Mouse (Mus musculus) heart, adult 11 months (tissue): Measurements from ENCODE around the gene Enah.

Source experiments
- DNase-seq: peaks from one replicate; pipeline ENCODE4 v3.0.0; 2022

Gene Enah

GRCm38 (mm10) chr1:182019926-182020801, at the start of gene Enah:
Enah (minus strand) TSS chr1:182019990.
- peak; percentile 95 for DNase-seq

GRCm38 (mm10) chr1:182068136-182068535, 48.3 kb upstream of the Enah start:
- DNase-seq = no peak

- peak; percentile 42 for DNase-seq
Measured at GRCm38 (mm10) chr1:182066527-182067465, 47.0 kb upstream of the Enah start.

DNA sequence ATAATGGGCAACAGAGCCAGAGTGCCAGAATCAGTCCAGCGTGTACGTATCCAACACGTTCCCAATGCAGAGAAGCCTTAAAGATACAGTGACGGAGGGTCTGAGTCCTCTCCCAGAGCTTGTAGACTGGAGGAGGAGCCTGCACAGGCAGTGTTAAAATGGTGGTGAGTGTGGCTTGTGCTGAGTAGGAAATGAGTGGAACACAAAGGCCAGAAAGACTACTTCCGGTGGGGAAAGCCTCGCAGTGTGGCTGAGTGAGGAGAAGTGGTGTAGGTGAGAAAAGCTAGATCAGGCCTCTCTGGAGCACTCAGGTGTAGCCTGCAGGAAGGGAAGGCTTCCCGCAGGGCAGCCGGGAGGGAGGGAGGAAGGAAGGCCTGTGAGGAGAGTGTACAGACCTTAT, 43.9 kb upstream of the Enah start:
- no peak for DNase-seq

DNA sequence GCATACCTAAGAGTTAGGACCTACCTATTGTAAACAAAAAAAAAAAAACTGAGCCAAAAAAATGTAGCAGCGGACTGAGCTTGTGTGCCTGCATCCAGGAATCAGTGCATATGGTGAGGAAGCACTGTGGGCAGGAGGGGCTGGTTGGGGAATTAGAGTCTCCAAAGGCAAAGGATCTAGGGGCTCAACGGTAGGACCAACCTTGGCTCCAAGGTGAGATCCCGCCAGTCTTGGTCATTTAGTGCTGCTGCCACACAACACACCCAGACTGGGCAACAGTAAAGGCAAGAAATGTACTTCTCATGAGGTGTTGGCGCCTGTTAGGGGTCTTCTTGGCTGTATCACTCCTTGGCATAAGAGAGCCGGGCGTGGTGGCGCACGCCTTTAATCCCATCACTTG, 43.0 kb upstream of the Enah start:
- DNase-seq = peak; percentile 81

DNA sequence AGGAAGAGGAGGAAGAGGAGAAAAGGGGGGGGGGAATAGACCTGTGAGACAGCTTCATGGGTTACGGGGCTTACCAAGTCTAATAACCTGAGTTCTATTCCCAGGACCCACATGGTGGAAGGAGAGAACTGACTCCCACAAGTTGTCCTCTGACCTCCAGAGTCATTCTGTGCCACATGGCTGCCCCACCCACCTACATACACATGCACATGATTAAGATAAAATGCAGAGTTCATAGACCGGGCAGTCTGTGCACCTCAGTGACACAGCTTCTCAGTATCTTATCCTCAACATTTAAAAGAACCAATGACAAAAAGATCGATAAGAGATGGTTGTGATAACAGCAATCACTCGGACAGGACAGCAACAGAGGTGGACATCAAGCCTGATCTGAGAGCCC, 41.4 kb upstream of the Enah start:
- DNase-seq = no peak

- no peak for DNase-seq
Measured at GRCm38 (mm10) chr1:182059806-182060205, 40.0 kb upstream of the Enah start.

DNA sequence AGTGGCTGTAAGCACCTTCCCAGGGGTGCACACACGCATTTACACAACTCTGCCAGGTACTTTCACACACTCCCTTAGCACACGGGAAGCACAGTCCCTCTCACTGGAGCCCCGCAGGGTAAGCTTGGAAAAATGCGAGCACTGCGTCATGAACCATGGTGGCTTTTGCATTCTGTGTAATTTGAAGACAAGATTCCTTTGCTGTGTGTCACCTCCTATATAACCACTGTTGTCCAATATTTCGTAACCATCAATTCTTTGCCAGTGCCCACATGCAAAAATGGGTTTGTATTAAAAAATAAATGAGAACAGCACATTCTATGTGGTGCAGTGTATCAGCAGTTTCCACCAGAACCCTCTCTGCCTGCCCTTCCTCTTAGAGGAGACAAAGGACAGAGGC, 38.2 kb upstream of the Enah start:
- no peak for DNase-seq

DNA sequence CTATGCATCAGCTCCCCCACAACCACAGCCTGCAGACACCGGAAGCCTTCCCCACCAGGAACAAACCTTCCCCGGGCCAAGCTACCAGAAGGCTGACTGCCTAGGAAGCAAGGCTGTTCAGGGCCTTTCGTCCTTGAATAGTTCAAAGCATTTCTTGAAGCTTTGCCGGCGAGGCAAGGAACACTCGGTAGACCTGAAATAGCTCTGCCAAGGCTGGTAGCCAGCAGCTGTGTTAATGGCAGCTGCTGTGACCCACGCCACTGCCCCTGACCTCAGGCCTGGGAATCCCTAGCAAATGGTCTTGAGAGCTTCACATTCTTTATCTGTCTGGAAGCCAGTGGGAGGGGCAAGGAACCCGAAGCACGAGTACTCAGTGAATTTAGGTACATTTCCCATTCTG, 35.3 kb upstream of the Enah start:
- DNase-seq = no peak

GRCm38 (mm10) chr1:182054651-182055050, 34.9 kb upstream of the Enah start:
- no peak for DNase-seq

GRCm38 (mm10) chr1:182052973-182053372, 33.2 kb upstream of the Enah start:
- no peak for DNase-seq

DNA sequence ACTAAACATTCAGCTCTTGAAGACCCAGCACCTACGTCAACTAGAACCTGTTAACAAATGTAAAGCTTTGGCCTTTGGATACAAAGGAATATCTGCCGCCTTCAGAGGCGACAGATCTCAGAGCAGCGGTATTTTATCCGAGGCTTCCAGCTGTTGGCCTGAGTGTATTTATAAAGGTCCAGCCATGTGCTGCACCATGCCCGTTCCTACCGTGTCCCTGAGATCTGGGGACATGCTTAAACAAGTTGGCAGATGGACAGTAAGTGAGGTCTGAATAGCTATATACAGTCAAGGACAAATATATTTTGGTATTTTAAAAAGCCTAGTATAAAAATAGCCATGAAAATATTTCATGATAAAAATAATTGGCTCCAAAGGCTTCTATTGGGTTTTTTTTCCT, 32.6 kb upstream of the Enah start:
- no peak for DNase-seq

GRCm38 (mm10) chr1:182049813-182050212, 30.0 kb upstream of the Enah start:
- no peak for DNase-seq

DNA sequence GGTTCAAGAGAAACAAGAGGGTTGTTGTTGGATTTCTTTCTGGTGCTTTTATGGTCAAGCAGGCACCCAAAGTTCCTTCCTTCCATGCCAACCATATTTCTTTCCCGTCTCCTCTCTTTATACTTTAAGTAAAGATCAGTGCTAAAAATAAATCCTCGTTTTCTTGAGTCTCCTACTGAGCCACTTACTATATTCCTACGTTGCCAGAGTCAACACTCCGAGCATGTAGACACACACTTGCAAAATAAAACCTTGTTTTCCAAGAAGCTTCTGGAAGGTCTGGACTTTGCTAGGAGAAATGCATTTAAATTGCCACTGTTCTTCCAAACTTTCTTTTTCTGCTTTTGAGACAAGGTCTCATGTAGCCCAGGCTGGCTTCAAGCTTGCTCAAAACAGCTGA, 28.3 kb upstream of the Enah start:
- DNase-seq = no peak

DNA sequence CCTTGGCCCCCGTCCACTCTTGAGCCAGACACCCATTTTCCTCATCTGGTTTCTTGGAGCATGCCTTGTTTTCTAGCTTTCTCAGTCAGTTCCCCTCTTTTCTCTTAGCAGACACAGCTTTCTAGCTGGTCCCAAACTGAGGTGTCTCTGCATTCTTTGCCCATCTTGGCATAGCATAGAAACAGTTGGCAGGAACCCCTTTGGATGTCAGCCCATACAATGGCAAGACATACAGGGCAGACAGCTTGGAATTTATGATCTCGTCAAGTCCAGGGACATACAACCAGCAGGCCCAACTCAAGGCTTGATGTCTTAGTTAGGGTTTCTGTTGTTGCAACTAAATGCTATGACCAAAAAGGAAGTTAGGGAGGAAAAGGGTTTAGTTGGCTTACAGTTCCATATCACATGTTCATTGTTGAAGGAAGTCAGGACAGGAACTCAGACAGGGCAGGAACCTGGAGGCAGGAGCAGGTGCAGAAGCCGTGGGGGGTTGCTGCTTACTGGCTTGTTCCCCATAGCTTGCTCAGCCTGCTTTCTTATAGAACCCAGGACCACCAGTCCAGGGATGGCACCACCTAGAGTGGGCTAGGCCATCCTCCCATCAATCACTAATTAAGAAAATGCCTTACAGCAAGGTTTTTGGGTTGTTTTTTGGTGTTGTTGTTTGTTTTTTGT, 27.4 kb upstream of the Enah start:
- DNase-seq = no peak

GRCm38 (mm10) chr1:182045208-182045607, 25.4 kb upstream of the Enah start:
- peak; percentile 93 for DNase-seq

GRCm38 (mm10) chr1:182040538-182040937, 20.7 kb upstream of the Enah start:
- DNase-seq = no peak

DNA sequence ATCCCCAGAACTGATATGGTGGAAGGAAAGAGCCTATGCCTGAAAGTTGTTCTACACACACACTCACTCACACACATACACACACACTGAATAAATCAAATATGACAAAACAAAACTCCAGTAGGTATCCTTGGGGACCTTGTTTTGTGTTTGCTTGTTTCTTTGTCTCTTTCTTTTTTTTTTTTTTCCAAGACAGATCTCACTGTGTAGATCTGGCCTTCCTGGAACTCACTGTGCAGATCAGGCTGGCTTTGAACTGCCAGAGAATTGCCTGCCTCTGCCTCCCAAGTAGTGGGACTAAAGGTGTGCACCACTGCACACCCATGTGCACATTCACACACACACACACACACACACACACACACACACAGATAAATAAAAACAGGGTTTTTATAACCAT, 12.0 kb upstream of the Enah start:
- peak; percentile 61 for DNase-seq

- DNase-seq = peak; percentile 79
Measured at GRCm38 (mm10) chr1:182031066-182031465, 11.3 kb upstream of the Enah start.

- peak; percentile 61 for DNase-seq
Measured at GRCm38 (mm10) chr1:182029989-182030649, 10.3 kb upstream of the Enah start.

GRCm38 (mm10) chr1:182028231-182029210, 8.7 kb upstream of the Enah start:
- DNase-seq = peak; percentile 92
